Mouse (Mus musculus) urinary bladder, postnatal 14 days (tissue): Measurements from ENCODE around the gene Ptprg.
A peak's percentile ranks its signal among the peaks of the same experiment; 100 is the strongest.

ENCODE experiments used
- DNase-seq: peaks from one replicate; pipeline ENCODE4 v3.0.0; 2021; ENCODE audit warnings: low spot score

The Ptprg gene

GRCm38 (mm10) chr14:11981764-11982163 lies 428.4 kb downstream of the Ptprg start:
- no peak for DNase-seq

- DNase-seq = no peak
Measured at GRCm38 (mm10) chr14:11983031-11983430, 429.7 kb downstream of the Ptprg start.

GRCm38 (mm10) chr14:11984086-11984485 lies 430.8 kb downstream of the Ptprg start:
- DNase-seq = no peak

- DNase-seq = no peak
Measured at GRCm38 (mm10) chr14:11988975-11989374, 435.6 kb downstream of the Ptprg start.

GRCm38 (mm10) chr14:11991151-11991550 lies 437.8 kb downstream of the Ptprg start:
- DNase-seq = no peak

- DNase-seq = no peak
Measured at GRCm38 (mm10) chr14:11992111-11992510, 438.8 kb downstream of the Ptprg start.

GRCm38 (mm10) chr14:11992534-11992933 lies 439.2 kb downstream of the Ptprg start:
- DNase-seq = no peak

GRCm38 (mm10) chr14:11997555-11997954 lies 444.2 kb downstream of the Ptprg start:
- peak; percentile 5 for DNase-seq

- DNase-seq = no peak
Measured at GRCm38 (mm10) chr14:11998464-11998863, 445.1 kb downstream of the Ptprg start.

- no peak for DNase-seq
Measured at GRCm38 (mm10) chr14:12004061-12004460, 450.7 kb downstream of the Ptprg start.

GRCm38 (mm10) chr14:12011766-12012165 lies 458.4 kb downstream of the Ptprg start:
- DNase-seq = no peak

- DNase-seq = no peak
Measured at GRCm38 (mm10) chr14:12025812-12026728, 472.7 kb downstream of the Ptprg start.

- no peak for DNase-seq
Measured at GRCm38 (mm10) chr14:12027247-12027646, 473.9 kb downstream of the Ptprg start.

- DNase-seq = no peak
Measured at GRCm38 (mm10) chr14:12029926-12030325, 476.6 kb downstream of the Ptprg start.

- DNase-seq = no peak
Measured at GRCm38 (mm10) chr14:12036530-12037283, 483.4 kb downstream of the Ptprg start.

- DNase-seq = no peak
Measured at GRCm38 (mm10) chr14:12039743-12040142, 486.4 kb downstream of the Ptprg start.

GRCm38 (mm10) chr14:12041566-12041965 lies 488.2 kb downstream of the Ptprg start:
- no peak for DNase-seq

GRCm38 (mm10) chr14:12046226-12046882 lies 493.0 kb downstream of the Ptprg start:
- DNase-seq = no peak

GRCm38 (mm10) chr14:12047637-12048036 lies 494.3 kb downstream of the Ptprg start:
- DNase-seq = no peak

GRCm38 (mm10) chr14:12056912-12057524 lies 503.7 kb downstream of the Ptprg start:
- DNase-seq = no peak

- no peak for DNase-seq
Measured at GRCm38 (mm10) chr14:12057856-12058255, 504.5 kb downstream of the Ptprg start.

GRCm38 (mm10) chr14:12059149-12059548 lies 505.8 kb downstream of the Ptprg start:
- DNase-seq = peak; percentile 42
